Mouse (Mus musculus): ENCODE results near the gene Arhgap45.

DNA sequence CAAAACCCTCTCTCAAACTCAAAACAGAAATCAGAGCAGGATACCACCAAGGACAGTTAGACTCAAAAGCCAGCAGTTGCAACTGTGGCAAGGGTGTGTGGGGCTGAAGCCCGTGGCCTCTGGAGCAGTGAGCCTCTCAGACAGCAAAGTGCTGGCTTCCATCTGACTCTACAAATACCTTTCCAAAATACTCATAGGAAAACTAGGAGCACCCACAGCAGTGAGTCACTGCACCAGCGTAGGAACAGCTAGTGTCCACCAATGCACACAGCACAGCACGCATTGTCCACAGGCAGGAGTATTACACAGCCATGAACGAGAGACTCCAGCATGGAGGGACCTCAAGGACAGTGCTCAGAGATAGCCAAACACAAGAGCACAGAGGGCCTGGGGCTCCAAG lies 59.9 kb downstream of the Arhgap45 start:
- TF ChIP-seq CTCF (IDR thresholded peaks at IDR 0.05; ENCODE audit: low read depth): no peak
- no peak for TF ChIP-seq EP300 (optimal IDR thresholded peaks at IDR 0.05)

Measured in stomach, postnatal 0 days (tissue).